35 mouse cellular contexts compared by ENCODE assay signal in genomic region chr2:92505291-92505690, GRCm38 (mm10).
"Had no signal": no experiment of that assay in that cellular context is flagged by ENCODE, and none has a peak within 500 bp of the region (broad histone marks: within the 10 kb centered on the region; RNA-seq: fewer than 3 reads in every experiment).

No protein-coding gene starts in this region.

- ATAC-seq: hindbrain, embryonic 16.5 days; hindbrain, postnatal 0 days; inflammation-experienced regulatory T-cells, adult 6 months; intestine, embryonic 15.5 days; intestine, postnatal 0 days had no signal

- H3K9ac ChIP-seq: heart, embryonic 12.5 days; heart, embryonic 13.5 days; heart, embryonic 15.5 days; hindbrain, embryonic 12.5 days; hindbrain, embryonic 13.5 days; hindbrain, embryonic 14.5 days; hindbrain, embryonic 15.5 days; intestine, embryonic 15.5 days; kidney, embryonic 15.5 days had no signal

- H3K9me3 ChIP-seq: heart, embryonic 10.5 days; heart, embryonic 12.5 days; hindbrain, embryonic 13.5 days; intestine, embryonic 15.5 days had no signal

- H3K36me3 ChIP-seq: heart, embryonic 10.5 days; heart, embryonic 12.5 days; heart, embryonic 13.5 days; heart, embryonic 15.5 days; hindbrain, embryonic 10.5 days; hindbrain, embryonic 12.5 days; hindbrain, embryonic 13.5 days; hindbrain, embryonic 15.5 days; intestine, embryonic 15.5 days; kidney, embryonic 15.5 days had no signal

- H3K4me1 ChIP-seq: heart, embryonic 10.5 days; heart, embryonic 12.5 days; heart, embryonic 13.5 days; heart, embryonic 15.5 days; intestine, embryonic 15.5 days had no signal

- DNase-seq: heart, postnatal 10 days; heart, postnatal 14 days; heart, postnatal 36 days; heart, postnatal 4 days; kidney, adult 11 months; kidney, adult 18-20 months; kidney, adult 2 months; kidney, adult 8-10 months; kidney, adult 9 months; kidney, postnatal 10 days; kidney, postnatal 14 days; kidney, postnatal 25 days; kidney, postnatal 36 days; kidney, postnatal 4 days; layer of hippocampus, adult 9-11 months; layer of hippocampus, postnatal 36 days had no signal

- H3K4me3 ChIP-seq: heart, embryonic 10.5 days; heart, embryonic 12.5 days; heart, embryonic 13.5 days; heart, embryonic 15.5 days; hindbrain, embryonic 10.5 days; hindbrain, embryonic 12.5 days; hindbrain, embryonic 13.5 days; hindbrain, embryonic 15.5 days; intestine, embryonic 15.5 days; kidney, embryonic 15.5 days; layer of hippocampus, adult 2 months; left cerebral cortex, adult 2 months had no signal

- H3K27ac ChIP-seq: heart, embryonic 10.5 days; heart, embryonic 13.5 days; heart, embryonic 15.5 days; hindbrain, embryonic 10.5 days; hindbrain, embryonic 12.5 days; hindbrain, embryonic 13.5 days; hindbrain, embryonic 14.5 days; hindbrain, embryonic 15.5 days; hindbrain, postnatal 0 days; intestine, embryonic 15.5 days; kidney, embryonic 15.5 days; kidney, postnatal 0 days; layer of hippocampus, adult 2 months; left cerebral cortex, adult 2 months had no signal

- H3K4me2 ChIP-seq: heart, embryonic 11.5 days; heart, embryonic 12.5 days; heart, embryonic 13.5 days; heart, embryonic 15.5 days; hindbrain, embryonic 12.5 days; hindbrain, embryonic 13.5 days; hindbrain, embryonic 14.5 days; hindbrain, embryonic 15.5 days; intestine, embryonic 15.5 days; kidney, embryonic 15.5 days had no signal

- H3K27me3 ChIP-seq: heart, embryonic 12.5 days; heart, embryonic 13.5 days; heart, embryonic 15.5 days; hindbrain, embryonic 12.5 days; hindbrain, embryonic 13.5 days; hindbrain, embryonic 15.5 days; intestine, embryonic 15.5 days; kidney, embryonic 15.5 days had no signal
